Mouse (Mus musculus): ENCODE measurements at regions not wholly inside any gene's neighbourhood (a gene's known extent, or its start where the extent isn't known, plus 50 kb on each side); places are given as distances from the start of the nearest gene placed in this dataset.

DNA sequence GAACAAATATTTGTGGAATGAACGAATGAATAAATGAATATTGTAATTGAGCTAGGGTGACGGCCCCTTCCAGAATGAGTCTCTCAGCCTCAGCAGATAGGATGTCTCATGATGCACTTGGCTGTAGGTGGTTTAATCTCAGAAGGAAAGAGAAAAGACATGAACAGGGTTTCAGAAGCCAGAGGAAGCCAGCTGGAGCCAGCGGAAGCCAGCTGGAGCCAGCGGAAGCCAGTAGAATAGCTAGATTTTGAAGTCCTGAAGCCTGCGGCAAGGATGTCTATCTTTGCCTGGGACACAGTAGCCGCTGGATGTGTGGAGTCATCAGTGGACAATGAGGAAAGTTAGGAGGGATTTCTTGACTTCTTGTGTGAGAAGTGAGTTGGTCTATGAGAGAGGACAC, 188.3 kb upstream of the Ppp2r3a start:
- DNase-seq: no peak

DNA sequence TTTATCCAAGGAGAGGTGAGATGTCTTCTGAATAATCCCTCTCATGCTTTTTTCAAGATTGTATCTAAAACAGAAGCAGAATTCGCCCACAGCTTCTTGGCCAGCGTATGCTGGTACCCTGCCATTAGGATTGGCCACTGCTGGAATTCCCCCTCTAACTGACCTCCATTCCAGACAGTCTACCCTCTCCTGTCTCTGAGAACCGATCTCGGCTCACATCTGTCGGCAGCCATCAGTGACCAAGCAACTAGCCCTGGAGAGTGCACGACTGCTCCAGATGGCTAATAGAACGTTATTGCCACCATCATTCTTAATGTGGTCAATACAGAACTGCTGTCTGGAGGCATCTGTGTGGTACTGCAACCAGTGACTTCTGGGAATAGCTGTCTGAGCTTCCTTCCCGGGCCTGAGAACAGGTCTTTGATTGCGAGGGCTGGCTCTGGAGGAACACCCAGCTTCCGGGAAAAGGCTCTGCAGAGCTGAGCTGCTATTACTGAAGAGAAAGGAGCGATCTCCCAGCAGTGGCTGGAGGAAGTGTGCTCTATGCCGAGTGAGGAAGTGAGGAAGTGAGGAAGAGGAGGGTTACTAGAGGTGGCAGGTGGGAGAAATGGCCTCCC, 187.1 kb upstream of the Ppp2r3a start:
- no peak for DNase-seq

DNA sequence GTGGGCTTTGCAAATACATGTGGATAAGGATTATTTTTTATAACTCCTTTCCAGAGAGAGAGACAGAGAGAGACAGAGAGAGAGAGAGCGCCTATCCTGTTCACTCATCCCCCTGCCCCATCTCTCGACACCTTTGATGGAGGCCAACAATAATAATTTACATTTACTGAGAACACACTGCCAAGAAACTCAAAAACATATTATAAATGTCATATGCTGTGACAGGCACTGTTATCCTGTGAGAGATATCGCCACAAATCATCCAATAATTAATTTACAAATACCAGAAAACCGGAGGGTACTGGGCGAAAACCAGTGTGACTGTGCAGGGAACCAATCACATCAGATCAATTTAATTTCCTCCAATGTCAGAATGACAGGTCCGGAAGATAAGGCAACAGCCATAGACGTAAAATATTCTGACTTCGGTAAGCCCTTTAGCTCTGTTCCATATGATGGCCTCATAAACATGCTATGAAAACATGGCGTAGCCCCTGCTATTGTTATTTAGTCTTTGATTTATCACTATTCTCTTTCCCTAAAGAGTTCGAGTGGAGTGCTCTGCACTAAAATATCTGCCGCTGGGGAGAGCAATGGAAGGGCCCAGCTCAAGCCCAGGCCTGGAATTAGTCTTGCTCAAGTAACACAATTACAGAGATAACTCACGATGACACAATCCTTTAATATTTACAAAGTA, 173.5 kb upstream of the Ppp2r3a start:
- no peak for DNase-seq

GRCm38 (mm10) chr9:101423041-101423440, 171.4 kb upstream of the Ppp2r3a start:
- DNase-seq: no peak

- DNase-seq: no peak
Measured at GRCm38 (mm10) chr9:101422006-101422405, 170.4 kb upstream of the Ppp2r3a start.

GRCm38 (mm10) chr9:101421136-101421535, 169.5 kb upstream of the Ppp2r3a start:
- DNase-seq: no peak

DNA sequence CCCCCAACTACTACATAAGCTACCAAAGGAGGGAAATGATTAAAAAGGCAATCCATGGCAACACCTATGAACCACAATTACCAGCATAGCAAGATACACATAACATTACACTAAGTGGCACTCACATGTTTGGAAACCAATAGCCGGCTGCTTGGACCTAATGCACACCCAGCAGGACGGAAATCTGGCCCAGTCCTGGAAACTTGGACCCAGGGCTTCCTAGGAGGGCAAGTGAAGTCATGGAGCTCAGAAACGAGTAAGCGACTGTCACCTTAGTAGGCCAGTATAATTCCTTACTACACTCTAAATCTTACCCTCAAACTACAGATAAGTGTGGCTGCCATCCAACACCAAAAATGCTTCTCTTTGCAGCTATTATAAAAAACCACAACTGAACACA, 168.6 kb upstream of the Ppp2r3a start:
- DNase-seq: no peak

DNA sequence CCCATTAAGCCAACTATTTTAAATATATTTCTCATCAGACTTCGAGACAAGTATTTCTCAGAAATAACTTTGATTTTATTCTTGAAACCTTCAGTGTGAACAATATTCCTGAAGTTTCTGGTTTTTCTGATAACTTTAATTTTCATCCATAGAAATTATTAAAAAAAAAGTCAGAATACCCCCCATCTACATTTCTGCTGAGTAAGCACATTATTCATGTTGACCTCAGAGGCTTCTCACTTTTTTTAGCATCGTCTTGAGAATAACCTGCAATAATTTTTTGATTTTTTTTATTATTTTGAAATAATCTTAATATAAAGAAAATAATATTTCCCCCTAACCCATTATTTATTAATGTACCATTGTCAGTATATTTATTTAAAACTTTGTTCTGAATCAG, 166.1 kb upstream of the Ppp2r3a start:
- no peak for DNase-seq

DNA sequence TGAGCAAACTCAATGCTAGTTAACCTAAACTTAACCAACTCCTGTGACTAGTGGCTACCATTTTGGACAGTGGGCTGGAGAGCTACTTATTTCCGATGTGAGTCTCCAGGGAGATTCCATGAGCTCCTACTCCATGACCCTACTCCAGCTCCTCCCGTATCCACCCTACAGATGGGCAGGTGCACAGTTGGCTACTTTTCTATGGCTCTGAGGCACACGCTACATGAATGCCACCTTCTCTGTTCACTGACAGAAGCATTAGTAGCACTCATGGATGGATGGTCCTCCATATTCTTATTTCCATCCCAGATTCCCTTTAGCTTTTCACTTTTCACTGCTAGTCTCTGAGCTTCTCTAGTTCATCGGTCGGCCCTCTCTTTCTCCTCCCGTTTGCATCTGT, 164.7 kb upstream of the Ppp2r3a start:
- no peak for DNase-seq

DNA sequence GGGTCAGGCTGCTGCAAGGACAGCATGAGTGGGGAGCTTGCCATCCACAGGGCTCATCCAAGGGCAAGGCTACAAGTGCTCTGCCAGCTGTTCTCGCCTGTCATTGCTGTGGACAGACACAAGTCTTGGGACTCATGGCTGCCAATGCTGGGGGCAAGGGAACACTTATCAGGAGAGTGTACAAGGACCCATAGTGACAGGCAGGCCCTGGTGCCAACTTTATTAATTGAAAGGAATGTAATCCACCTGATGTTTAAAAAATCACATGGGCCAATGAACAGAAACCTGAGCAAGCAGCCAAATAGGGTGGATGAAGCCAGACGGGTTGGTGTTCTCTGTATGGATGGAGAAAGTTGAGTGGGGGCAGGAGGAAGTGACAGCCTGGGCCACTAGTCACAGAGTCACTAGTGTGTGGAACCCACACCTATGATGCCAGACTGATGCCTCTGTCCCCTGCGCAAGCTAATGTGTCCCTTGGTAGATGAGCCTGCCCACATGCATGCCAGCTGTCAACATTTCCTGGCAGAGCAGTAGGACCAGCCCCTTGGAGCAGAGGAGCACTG, 161.6 kb upstream of the Ppp2r3a start:
- DNase-seq: no peak

DNA sequence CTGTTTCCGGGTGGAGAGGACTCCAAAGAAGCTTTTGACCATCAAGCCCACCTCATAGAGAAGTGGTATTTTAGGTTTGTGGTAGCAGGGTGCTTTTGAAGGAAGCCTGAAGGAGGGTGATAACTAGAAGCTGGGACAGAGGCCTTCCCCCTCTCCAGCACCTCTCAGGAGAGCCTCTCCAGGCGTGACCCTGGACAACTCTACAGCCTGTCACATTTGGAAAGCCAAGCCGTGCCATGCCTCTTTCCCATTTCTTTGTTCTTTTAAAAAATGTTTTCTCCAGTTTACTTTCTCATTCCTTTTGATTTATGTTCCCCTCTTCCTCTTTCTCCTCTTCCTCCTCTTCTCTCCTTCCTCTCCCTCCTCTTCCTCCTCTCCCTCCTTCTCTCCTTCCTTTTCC, 160.4 kb upstream of the Ppp2r3a start:
- DNase-seq: no peak

GRCm38 (mm10) chr9:101411532-101411880, 159.9 kb upstream of the Ppp2r3a start:
- no peak for DNase-seq

DNA sequence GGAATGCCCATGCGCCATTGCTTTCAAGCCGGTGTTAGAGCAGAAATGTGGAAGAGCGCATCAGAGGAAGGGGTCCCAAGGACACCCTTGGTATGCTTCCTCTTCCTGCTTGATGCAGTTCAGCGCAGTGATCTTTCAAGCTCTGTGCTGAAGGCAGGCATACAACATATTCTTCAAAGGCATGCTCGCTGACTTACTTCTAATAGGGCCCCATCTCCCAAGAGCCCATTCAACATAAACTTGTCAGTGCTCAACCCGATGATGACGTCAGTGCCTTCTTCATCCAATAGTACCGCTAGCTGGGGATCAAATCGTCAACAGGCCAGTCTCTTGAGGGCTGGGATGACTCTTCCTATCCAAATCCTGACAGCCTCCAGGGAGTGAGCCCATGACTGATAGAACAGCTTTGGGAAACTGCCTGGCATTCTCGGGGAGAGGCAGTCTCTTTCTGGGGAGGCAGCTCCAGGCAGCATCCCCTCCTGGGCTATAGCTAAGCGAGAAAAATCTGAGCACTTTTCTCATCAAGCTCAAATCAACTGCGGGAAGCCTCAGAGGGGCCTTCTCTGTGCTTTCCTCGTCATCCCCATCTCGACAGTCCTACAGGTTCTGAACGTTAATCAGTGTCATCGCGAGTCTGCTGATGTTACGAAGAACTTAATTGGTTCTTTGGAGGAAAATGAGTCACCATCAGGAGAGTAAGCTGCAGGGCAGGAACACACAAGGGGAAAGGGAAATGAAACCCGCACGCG, 159.4 kb upstream of the Ppp2r3a start:
- DNase-seq: no peak

- no peak for DNase-seq
Measured at GRCm38 (mm10) chr9:101410348-101410747, 158.8 kb upstream of the Ppp2r3a start.

DNA sequence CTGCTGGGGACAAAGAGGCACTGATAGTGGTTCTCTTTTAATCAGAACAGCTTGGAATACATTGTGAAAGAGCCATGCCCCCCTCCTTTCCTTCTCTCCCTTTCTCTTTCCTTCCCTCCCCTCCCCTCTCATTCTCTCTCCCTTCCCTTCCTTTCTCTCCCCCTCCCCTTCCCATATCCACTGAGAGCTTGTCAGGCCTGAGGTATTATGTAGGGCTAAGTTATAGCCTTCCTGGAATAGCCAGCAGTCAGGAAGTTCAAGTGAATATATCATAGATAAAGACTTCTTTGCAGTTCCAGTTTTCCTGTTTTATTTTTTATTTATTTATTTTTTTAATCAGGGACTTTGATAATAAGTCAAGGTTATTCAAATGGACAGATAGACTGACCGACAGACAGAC, 156.5 kb upstream of the Ppp2r3a start:
- DNase-seq: no peak

GRCm38 (mm10) chr9:101407141-101407540, 155.5 kb upstream of the Ppp2r3a start:
- no peak for DNase-seq

DNA sequence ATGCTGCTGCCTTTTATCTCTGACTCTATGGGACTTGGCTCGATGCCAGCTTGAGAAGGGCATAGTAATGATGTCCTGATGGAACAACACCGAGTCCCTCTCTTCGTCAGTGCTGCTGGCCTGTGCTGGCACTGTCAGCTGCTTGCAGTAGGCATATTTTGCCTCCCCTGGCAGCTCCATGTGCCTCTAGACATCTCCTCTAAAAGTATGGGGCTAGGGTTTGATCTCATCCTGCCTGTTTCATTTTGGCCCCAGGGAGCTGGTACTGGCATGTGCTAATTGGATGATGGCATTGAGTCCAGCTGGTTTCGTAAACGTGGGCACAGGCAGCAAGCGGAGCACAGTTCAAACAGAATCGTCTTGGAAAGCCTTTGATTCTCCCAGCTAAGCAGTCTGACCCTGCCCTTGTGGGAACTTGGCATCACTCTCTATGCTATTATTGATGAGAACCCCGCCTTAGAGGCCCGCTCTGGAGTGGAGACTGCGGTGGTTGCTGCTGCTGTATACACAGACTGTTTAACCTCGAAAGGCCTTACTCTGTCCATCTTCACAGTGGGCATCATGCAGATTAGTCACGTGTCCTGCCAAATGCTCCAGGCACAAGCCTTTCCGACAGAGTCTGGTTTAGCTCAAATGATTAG, 153.0 kb upstream of the Ppp2r3a start:
- no peak for DNase-seq

DNA sequence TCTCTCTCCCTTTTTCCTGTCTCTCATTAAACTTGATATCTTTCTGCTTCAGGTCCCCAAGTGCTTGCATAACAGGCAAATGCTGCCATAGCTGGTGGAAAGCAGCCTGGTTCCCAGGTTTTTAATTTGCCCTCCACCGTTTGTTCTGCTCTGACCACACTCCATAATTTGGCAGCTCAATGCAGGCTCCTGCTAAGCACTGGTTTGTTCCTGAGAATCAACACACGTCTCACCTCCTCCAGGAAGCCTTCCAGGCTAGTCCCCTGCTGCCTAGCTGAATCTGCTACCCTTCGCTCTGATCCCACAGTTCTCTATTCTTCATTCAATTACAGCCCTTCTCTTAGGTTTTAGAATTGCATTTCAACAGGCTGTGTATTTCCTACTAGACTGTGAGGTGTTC, 152.4 kb upstream of the Ppp2r3a start:
- no peak for DNase-seq

GRCm38 (mm10) chr9:101402544-101403194, 151.1 kb upstream of the Ppp2r3a start:
- no peak for DNase-seq

GRCm38 (mm10) chr9:101401416-101401815, 149.8 kb upstream of the Ppp2r3a start:
- DNase-seq: no peak

DNA sequence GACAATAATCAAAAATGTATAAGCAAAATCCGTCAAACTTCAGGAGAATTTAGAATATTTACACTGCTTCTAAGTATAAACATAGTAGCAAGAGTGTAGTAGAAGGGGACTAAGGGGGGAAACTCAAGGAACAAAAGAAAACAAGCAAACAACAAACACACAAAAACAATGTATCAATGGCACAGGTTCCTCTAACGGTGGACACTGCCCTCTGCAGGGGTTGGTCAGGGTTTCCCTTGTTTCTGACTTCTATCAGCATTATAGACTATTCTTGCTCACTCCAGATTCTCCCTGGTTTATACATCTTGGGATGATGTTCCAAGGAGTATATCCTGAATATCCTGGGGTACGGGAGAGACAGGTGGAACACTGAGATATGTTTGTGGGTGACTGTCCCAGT, 147.3 kb upstream of the Ppp2r3a start:
- DNase-seq: no peak

- DNase-seq: no peak
Measured at GRCm38 (mm10) chr9:101369380-101369779, 117.8 kb upstream of the Ppp2r3a start.

- no peak for DNase-seq
Measured at GRCm38 (mm10) chr9:101356607-101357006, 105.0 kb upstream of the Ppp2r3a start.

Measured in spleen, adult 18-20 months (tissue).